Mouse (Mus musculus): ENCODE measurements at regions not wholly inside any gene's neighbourhood (a gene's known extent, or its start where the extent isn't known, plus 50 kb on each side); places are given as distances from the start of the nearest gene placed in this dataset.

- Histone ChIP-seq H3K4me1 (ENCODE audit: control insufficient read depth, insufficient read depth, low read length) (peaks cover 8% of the 10 kb centered on the region; the same call in 1 of the 2 replicates), H3K9me3 (ENCODE audit: control insufficient read depth, low read length) (no peaks in the 10 kb centered on the region), H3K36me3 (ENCODE audit: control insufficient read depth, insufficient read depth, low read length) (no peaks in the 10 kb centered on the region), H3K27me3 (ENCODE audit: control insufficient read depth, insufficient read depth, low read length) (no peaks in the 10 kb centered on the region), H3K27ac (ENCODE audit: low read depth, low read length) (no peak overlapping the region), H3K4me3 (ENCODE audit: low read depth, low read length) (no peak overlapping the region), H3K4me2 (ENCODE audit: low read depth) (no peak overlapping the region), H3K9ac (ENCODE audit: low read length) (no peak overlapping the region)
- 29% methylated on average over 8 of the region's 8 CpGs for WGBS
- no peak for ATAC-seq (ENCODE audit: insufficient read depth, low FRiP score, low TSS enrichment)
- DNase-seq (ENCODE audit: low spot score), result peak; percentile 22
These were observed 214.1 kb upstream of the Csf3r start for GRCm38 (mm10) chr4:125810247-125810646.

- Histone ChIP-seq H3K27ac (ENCODE audit: low read depth, low read length) (no peak overlapping the region), H3K36me3 (ENCODE audit: control insufficient read depth, insufficient read depth, low read length) (no peaks in the 10 kb centered on the region), H3K4me3 (ENCODE audit: low read depth, low read length) (no peak overlapping the region), H3K4me1 (ENCODE audit: control insufficient read depth, insufficient read depth, low read length) (peaks cover 8% of the 10 kb centered on the region; the same call in 1 of the 2 replicates), H3K9ac (ENCODE audit: low read length) (no peak overlapping the region), H3K4me2 (ENCODE audit: low read depth) (no peak overlapping the region), H3K27me3 (ENCODE audit: control insufficient read depth, insufficient read depth, low read length) (no peaks in the 10 kb centered on the region), H3K9me3 (ENCODE audit: control insufficient read depth, low read length) (no peaks in the 10 kb centered on the region)
- DNase-seq (ENCODE audit: low spot score), result no peak
- WGBS, result 89% methylated on average over 12 of the region's 12 CpGs
- ATAC-seq (ENCODE audit: insufficient read depth, low FRiP score, low TSS enrichment), result no peak
These were observed 210.0 kb upstream of the Csf3r start for GRCm38 (mm10) chr4:125814311-125814710.

GRCm38 (mm10) chr4:125815276-125815675 is 209.1 kb upstream of the Csf3r start:
- no peak for DNase-seq (ENCODE audit: low spot score)
- 15% methylated on average over 3 of the region's 3 CpGs for WGBS
- H3K36me3 ChIP-seq (ENCODE audit: control insufficient read depth, insufficient read depth, low read length), result no peaks in the 10 kb centered on the region
- H3K9ac ChIP-seq (ENCODE audit: low read length), result no peak overlapping the region
- H3K9me3 ChIP-seq (ENCODE audit: control insufficient read depth, low read length), result no peaks in the 10 kb centered on the region
- no peak overlapping the region for H3K4me2 ChIP-seq (ENCODE audit: low read depth)
- H3K4me1 ChIP-seq (ENCODE audit: control insufficient read depth, insufficient read depth, low read length), result peaks cover 4% of the 10 kb centered on the region; the same call in 1 of the 2 replicates
- no peaks in the 10 kb centered on the region for H3K27me3 ChIP-seq (ENCODE audit: control insufficient read depth, insufficient read depth, low read length)
- no peak overlapping the region for H3K4me3 ChIP-seq (ENCODE audit: low read depth, low read length)
- H3K27ac ChIP-seq (ENCODE audit: low read depth, low read length), result no peak overlapping the region
- no peak for ATAC-seq (ENCODE audit: insufficient read depth, low FRiP score, low TSS enrichment)

- no peak overlapping the region for H3K27ac ChIP-seq (ENCODE audit: low read depth, low read length)
- ATAC-seq (ENCODE audit: insufficient read depth, low FRiP score, low TSS enrichment) (no peak), DNase-seq (ENCODE audit: low spot score) (no peak)
- H3K4me2 ChIP-seq (ENCODE audit: low read depth), result no peak overlapping the region
- H3K27me3 ChIP-seq (ENCODE audit: control insufficient read depth, insufficient read depth, low read length), result 0 out of 2 replicates have a peak, but pooled peaks cover 4% of the 10 kb centered on the region
- H3K4me1 ChIP-seq (ENCODE audit: control insufficient read depth, insufficient read depth, low read length), result no peaks in the 10 kb centered on the region
- WGBS, result 41% methylated on average over 3 of the region's 3 CpGs
- no peak overlapping the region for H3K9ac ChIP-seq (ENCODE audit: low read length)
- H3K9me3 ChIP-seq (ENCODE audit: control insufficient read depth, low read length), result no peaks in the 10 kb centered on the region
- H3K36me3 ChIP-seq (ENCODE audit: control insufficient read depth, insufficient read depth, low read length), result no peaks in the 10 kb centered on the region
- no peak overlapping the region for H3K4me3 ChIP-seq (ENCODE audit: low read depth, low read length)
These were observed 199.8 kb upstream of the Csf3r start for GRCm38 (mm10) chr4:125824525-125824924.

GRCm38 (mm10) chr4:125826416-125826815 is 197.9 kb upstream of the Csf3r start:
- Histone ChIP-seq H3K9ac (ENCODE audit: low read length) (no peak overlapping the region), H3K4me1 (ENCODE audit: control insufficient read depth, insufficient read depth, low read length) (no peaks in the 10 kb centered on the region), H3K27ac (ENCODE audit: low read depth, low read length) (no peak overlapping the region), H3K27me3 (ENCODE audit: control insufficient read depth, insufficient read depth, low read length) (0 out of 2 replicates have a peak, but pooled peaks cover 4% of the 10 kb centered on the region), H3K4me3 (ENCODE audit: low read depth, low read length) (no peak overlapping the region), H3K9me3 (ENCODE audit: control insufficient read depth, low read length) (no peaks in the 10 kb centered on the region), H3K36me3 (ENCODE audit: control insufficient read depth, insufficient read depth, low read length) (no peaks in the 10 kb centered on the region), H3K4me2 (ENCODE audit: low read depth) (no peak overlapping the region)
- DNase-seq (ENCODE audit: low spot score), result no peak
- no peak for ATAC-seq (ENCODE audit: insufficient read depth, low FRiP score, low TSS enrichment)
- 71% methylated on average over 5 of the region's 5 CpGs for WGBS

GRCm38 (mm10) chr4:125835250-125835649 is 189.1 kb upstream of the Csf3r start:
- no peaks in the 10 kb centered on the region for H3K36me3 ChIP-seq (ENCODE audit: control insufficient read depth, insufficient read depth, low read length)
- H3K27ac ChIP-seq (ENCODE audit: low read depth, low read length), result no peak overlapping the region
- no peak overlapping the region for H3K9ac ChIP-seq (ENCODE audit: low read length)
- no peaks in the 10 kb centered on the region for H3K4me1 ChIP-seq (ENCODE audit: control insufficient read depth, insufficient read depth, low read length)
- DNase-seq (ENCODE audit: low spot score) (peak; percentile 84), ATAC-seq (ENCODE audit: insufficient read depth, low FRiP score, low TSS enrichment) (no peak)
- 0% methylated on average over 8 of the region's 8 CpGs for WGBS
- no peak overlapping the region for H3K4me2 ChIP-seq (ENCODE audit: low read depth)
- H3K27me3 ChIP-seq (ENCODE audit: control insufficient read depth, insufficient read depth, low read length), result no peaks in the 10 kb centered on the region
- no peaks in the 10 kb centered on the region for H3K9me3 ChIP-seq (ENCODE audit: control insufficient read depth, low read length)
- H3K4me3 ChIP-seq (ENCODE audit: low read depth, low read length), result no peak overlapping the region

- Histone ChIP-seq H3K4me3 (ENCODE audit: low read depth, low read length) (no peak overlapping the region), H3K9me3 (ENCODE audit: control insufficient read depth, low read length) (no peaks in the 10 kb centered on the region), H3K27me3 (ENCODE audit: control insufficient read depth, insufficient read depth, low read length) (no peaks in the 10 kb centered on the region), H3K4me2 (ENCODE audit: low read depth) (no peak overlapping the region), H3K27ac (ENCODE audit: low read depth, low read length) (no peak overlapping the region), H3K9ac (ENCODE audit: low read length) (no peak overlapping the region), H3K4me1 (ENCODE audit: control insufficient read depth, insufficient read depth, low read length) (no peaks in the 10 kb centered on the region), H3K36me3 (ENCODE audit: control insufficient read depth, insufficient read depth, low read length) (no peaks in the 10 kb centered on the region)
- WGBS, result 93% methylated on average over 3 of the region's 3 CpGs
- ATAC-seq (ENCODE audit: insufficient read depth, low FRiP score, low TSS enrichment), result no peak
- no peak for DNase-seq (ENCODE audit: low spot score)
These were observed 176.8 kb upstream of the Csf3r start for GRCm38 (mm10) chr4:125847568-125847967.

GRCm38 (mm10) chr4:125850300-125850699 is 174.1 kb upstream of the Csf3r start:
- ATAC-seq (ENCODE audit: insufficient read depth, low FRiP score, low TSS enrichment) (no peak), DNase-seq (ENCODE audit: low spot score) (peak; percentile 66)
- WGBS, result 16% methylated on average over 4 of the region's 4 CpGs
- Histone ChIP-seq H3K9me3 (ENCODE audit: control insufficient read depth, low read length) (no peaks in the 10 kb centered on the region), H3K4me2 (ENCODE audit: low read depth) (no peak overlapping the region), H3K36me3 (ENCODE audit: control insufficient read depth, insufficient read depth, low read length) (no peaks in the 10 kb centered on the region), H3K4me3 (ENCODE audit: low read depth, low read length) (no peak overlapping the region), H3K9ac (ENCODE audit: low read length) (no peak overlapping the region), H3K27me3 (ENCODE audit: control insufficient read depth, insufficient read depth, low read length) (no peaks in the 10 kb centered on the region), H3K27ac (ENCODE audit: low read depth, low read length) (no peak overlapping the region), H3K4me1 (ENCODE audit: control insufficient read depth, insufficient read depth, low read length) (no peaks in the 10 kb centered on the region)

GRCm38 (mm10) chr4:125852545-125852944 is 171.8 kb upstream of the Csf3r start:
- Histone ChIP-seq H3K4me2 (ENCODE audit: low read depth) (no peak overlapping the region), H3K9ac (ENCODE audit: low read length) (no peak overlapping the region), H3K36me3 (ENCODE audit: control insufficient read depth, insufficient read depth, low read length) (no peaks in the 10 kb centered on the region), H3K27me3 (ENCODE audit: control insufficient read depth, insufficient read depth, low read length) (no peaks in the 10 kb centered on the region), H3K9me3 (ENCODE audit: control insufficient read depth, low read length) (no peaks in the 10 kb centered on the region), H3K4me1 (ENCODE audit: control insufficient read depth, insufficient read depth, low read length) (peaks cover 5% of the 10 kb centered on the region), H3K27ac (ENCODE audit: low read depth, low read length) (no peak overlapping the region), H3K4me3 (ENCODE audit: low read depth, low read length) (no peak overlapping the region)
- ATAC-seq (ENCODE audit: insufficient read depth, low FRiP score, low TSS enrichment), result no peak
- DNase-seq (ENCODE audit: low spot score), result no peak
- 70% methylated on average over 4 of the region's 4 CpGs for WGBS
